Mouse (Mus musculus) neural tube, embryonic 11.5 days (tissue): ENCODE measurements around the gene Sh3d19. TPM values are rescaled to one million over a fixed set of nuclear protein-coding genes. Genes with fewer than 3 reads are reported as not detected.

ENCODE experiments used
- ATAC-seq: fragments of 200-750 bp; cut with Nextera tagmentation; 2 replicates; pipeline ENCODE4 v1.8.0; 2017; ENCODE audit warnings: moderate number of reproducible peaks, mild to moderate bottlenecking, moderate TSS enrichment, moderate library complexity; ENCODE audit not compliant: insufficient read depth, low FRiP score, low TSS enrichment
- DNase-seq: peaks from one replicate; pipeline ENCODE4 v3.0.0-alpha.2; 2015; ENCODE audit warnings: low spot score
- H3K27ac ChIP-seq: fragments of 300-500 bp; sonication (generic); 2 replicates; pipeline ENCODE4 v1.5.1; 2014; ENCODE audit warnings: low read depth, mild to moderate bottlenecking, low read length
- H3K27me3 ChIP-seq: fragments of 300-500 bp; sonication (generic); 2 replicates; pipeline ENCODE4 v1.6.1; 2014; ENCODE audit warnings: mild to moderate bottlenecking, low read length, mixed read lengths; ENCODE audit not compliant: control insufficient read depth, insufficient read depth
- H3K36me3 ChIP-seq: fragments of 300-500 bp; sonication (generic); 2 replicates; pipeline ENCODE4 v1.6.1; 2014; ENCODE audit warnings: mild to moderate bottlenecking, low read length, moderate library complexity, mixed read lengths; ENCODE audit not compliant: control insufficient read depth, insufficient read depth
- H3K4me1 ChIP-seq: fragments of 300-500 bp; sonication (generic); 2 replicates; pipeline ENCODE4 v1.6.1; 2014; ENCODE audit warnings: low read length, mixed read lengths; ENCODE audit not compliant: control insufficient read depth, insufficient read depth
- H3K4me2 ChIP-seq: fragments of 300-500 bp; sonication (generic); 2 replicates; pipeline ENCODE4 v1.6.1; 2014; ENCODE audit warnings: low read depth, mild to moderate bottlenecking, moderate library complexity
- H3K4me3 ChIP-seq: fragments of 300-500 bp; sonication (generic); 2 replicates; pipeline ENCODE4 v1.5.1; 2014; ENCODE audit warnings: low read depth, low read length
- H3K9ac ChIP-seq: fragments of 300-500 bp; sonication (generic); 2 replicates; pipeline ENCODE4 v1.6.1; 2014; ENCODE audit warnings: mild to moderate bottlenecking, low read length
- H3K9me3 ChIP-seq: fragments of 300-500 bp; sonication (generic); 2 replicates; pipeline ENCODE4 v1.6.1; 2016; ENCODE audit warnings: low read length; ENCODE audit not compliant: control insufficient read depth
- WGBS: fragments of 180-500 bp; shearing (Covaris S2); extraction: QIAGEN DNeasy Blood & Tissue Kit; methylation state at CpG from one replicate; pipeline ENCODE4 v1.1.7; 2014; 5-methylcytosine and 5-hydroxymethylcytosine counted together
- polyA plus RNA-seq: library from polyadenylated mRNA; unstranded; fragments of >200 nt; fragmentation: Nextera tagmentation; extraction: Ambion mirVana; gene quantifications from 2 replicates; pipeline ENCODE4 v1.2.1, GENCODE M21; 2014

The Sh3d19 gene
- polyA plus RNA-seq, 1 experiment from 2014 or later: 11.8 TPM

DNA sequence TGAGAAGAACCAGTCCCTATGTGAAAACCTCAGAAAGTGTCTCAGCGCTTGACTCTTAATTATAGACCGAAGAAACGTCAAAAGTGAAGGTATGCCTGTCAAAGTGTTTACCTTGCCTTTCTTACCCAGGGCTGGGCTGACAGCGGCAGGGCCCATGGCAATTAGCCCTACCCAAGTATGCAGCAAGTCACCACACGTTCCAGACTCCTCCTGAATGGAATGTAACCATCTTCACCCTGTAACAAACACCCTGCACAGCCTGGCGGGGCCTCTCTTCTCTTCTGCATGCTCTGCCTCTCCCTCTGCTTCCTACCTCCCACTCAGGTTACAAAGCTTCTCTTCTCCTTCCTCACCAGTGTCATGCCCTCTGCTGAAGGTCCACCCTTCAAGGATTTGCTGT, 39.0 kb upstream of the Sh3d19 start:
- Histone ChIP-seq H3K27ac (no peak overlapping the region), H3K27me3 (no peaks in the 10 kb centered on the region), H3K36me3 (no peaks in the 10 kb centered on the region), H3K4me3 (no peak overlapping the region), H3K9ac (no peak overlapping the region), H3K4me2 (no peak overlapping the region), H3K9me3 (no peaks in the 10 kb centered on the region), H3K4me1 (no peaks in the 10 kb centered on the region)
- WGBS: 86% methylated on average over 6 of the region's 6 CpGs
- DNase-seq (no peak), ATAC-seq (no peak)

DNA sequence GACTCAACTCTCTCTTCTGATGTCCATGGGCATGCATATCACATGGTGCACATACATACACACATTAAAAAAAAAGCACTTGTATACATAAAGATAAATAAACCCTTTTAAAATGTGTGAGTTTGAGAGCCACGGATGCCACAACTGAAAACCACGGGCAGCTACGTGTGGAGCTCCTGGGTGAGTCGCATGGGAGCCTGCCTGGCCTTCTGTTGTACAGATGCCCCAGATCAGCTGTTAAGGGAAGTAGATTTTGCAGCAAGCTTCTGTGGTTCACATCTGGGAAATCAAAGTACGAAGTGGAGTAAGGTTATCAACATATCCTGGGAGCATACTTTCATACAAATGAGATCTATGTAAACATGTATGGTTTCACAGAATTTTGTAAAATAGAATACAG, 37.3 kb upstream of the Sh3d19 start:
- H3K27ac ChIP-seq: no peak overlapping the region
- no peak for ATAC-seq
- H3K9me3 ChIP-seq: no peaks in the 10 kb centered on the region
- no peak overlapping the region for H3K9ac ChIP-seq
- no peaks in the 10 kb centered on the region for H3K27me3 ChIP-seq
- DNase-seq: no peak
- H3K4me3 ChIP-seq: no peak overlapping the region
- H3K4me1 ChIP-seq: no peaks in the 10 kb centered on the region
- no peak overlapping the region for H3K4me2 ChIP-seq
- H3K36me3 ChIP-seq: no peaks in the 10 kb centered on the region
- WGBS: 93% methylated on average over 5 of the region's 5 CpGs

DNA sequence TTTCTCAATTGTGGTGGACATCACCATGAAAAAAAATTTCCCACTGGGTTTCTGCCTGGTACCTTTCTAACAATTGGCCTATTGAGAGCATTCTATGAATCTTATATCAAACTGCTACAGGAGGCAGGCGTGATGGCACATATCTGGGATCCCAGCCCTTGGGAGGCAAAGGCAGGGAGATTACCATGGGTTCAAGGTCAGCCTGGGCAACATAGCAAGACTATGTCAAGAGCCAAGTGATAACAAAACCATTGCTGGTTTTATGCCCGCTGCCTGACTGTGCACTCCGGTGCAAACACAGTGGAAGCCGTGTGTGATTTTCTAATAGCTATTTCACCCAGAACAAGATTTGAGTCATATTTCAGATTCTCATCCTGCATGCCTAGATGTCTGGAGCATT, 20.0 kb upstream of the Sh3d19 start:
- DNase-seq: no peak
- H3K9me3 ChIP-seq: no peaks in the 10 kb centered on the region
- 87% methylated on average over 4 of the region's 4 CpGs for WGBS
- no peak for ATAC-seq
- no peaks in the 10 kb centered on the region for H3K4me1 ChIP-seq
- H3K4me2 ChIP-seq: no peak overlapping the region
- H3K4me3 ChIP-seq: no peak overlapping the region
- H3K27ac ChIP-seq: no peak overlapping the region
- no peak overlapping the region for H3K9ac ChIP-seq
- no peaks in the 10 kb centered on the region for H3K27me3 ChIP-seq
- no peaks in the 10 kb centered on the region for H3K36me3 ChIP-seq

DNA sequence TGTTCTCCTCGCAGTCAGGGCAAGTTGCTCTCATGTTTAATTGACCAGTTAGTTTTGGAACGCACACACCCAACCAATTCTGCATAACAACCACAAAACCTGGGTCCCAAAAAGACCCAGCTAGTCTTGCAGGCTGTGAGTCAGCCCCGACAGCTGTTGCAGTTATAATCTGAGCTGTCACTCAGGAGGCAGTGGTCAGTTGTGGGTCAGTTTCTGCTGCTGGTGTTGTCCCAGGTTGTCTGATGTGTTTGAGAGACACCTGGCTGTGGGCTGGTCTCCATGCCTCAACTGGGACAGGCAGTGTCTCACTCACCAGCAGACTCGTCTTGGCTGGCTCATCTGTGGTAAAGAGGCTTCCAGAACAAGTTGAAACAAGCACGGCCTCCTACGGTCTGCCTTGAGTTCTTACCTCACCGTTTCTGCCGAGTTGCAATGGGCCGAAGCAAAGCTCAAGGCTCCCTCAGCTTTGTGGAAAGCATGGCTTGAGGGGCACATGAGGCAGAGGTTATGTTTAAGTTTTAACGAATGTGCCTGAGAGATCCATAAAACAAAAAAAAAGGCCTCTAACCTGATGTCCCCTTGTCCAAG, 18.1 kb upstream of the Sh3d19 start:
- DNase-seq: no peak
- Histone ChIP-seq H3K36me3 (no peaks in the 10 kb centered on the region), H3K27ac (no peak overlapping the region), H3K4me3 (no peak overlapping the region), H3K4me1 (no peaks in the 10 kb centered on the region), H3K27me3 (no peaks in the 10 kb centered on the region), H3K9ac (no peak overlapping the region), H3K9me3 (no peaks in the 10 kb centered on the region), H3K4me2 (no peak overlapping the region)
- ATAC-seq: no peak
- 88% methylated on average over 10 of the region's 10 CpGs for WGBS

DNA sequence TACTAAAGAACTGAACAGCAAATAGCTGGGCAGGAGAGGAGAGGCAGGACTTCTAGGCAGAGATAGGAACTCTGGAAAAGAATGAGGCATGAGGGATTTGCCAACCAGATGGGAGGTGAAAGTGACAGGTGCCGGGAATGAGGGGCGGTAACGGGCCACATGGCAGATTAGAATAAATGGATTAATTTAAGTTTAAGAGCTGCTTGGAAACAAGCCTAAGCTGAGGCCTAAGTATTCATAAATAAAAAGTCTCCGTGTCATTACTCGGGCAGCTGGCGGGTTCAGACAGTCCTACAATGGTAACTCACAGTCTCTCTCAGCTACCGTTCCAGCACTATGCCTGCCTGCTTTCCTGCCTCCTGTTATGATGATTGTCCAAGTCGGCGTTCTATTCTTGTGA, 15.6 kb upstream of the Sh3d19 start:
- Histone ChIP-seq H3K9me3 (no peaks in the 10 kb centered on the region), H3K27ac (no peak overlapping the region), H3K9ac (no peak overlapping the region), H3K36me3 (no peaks in the 10 kb centered on the region), H3K4me1 (no peaks in the 10 kb centered on the region), H3K4me2 (no peak overlapping the region), H3K4me3 (no peak overlapping the region), H3K27me3 (no peaks in the 10 kb centered on the region)
- 91% methylated on average over 9 of the region's 9 CpGs for WGBS
- ATAC-seq: no peak
- DNase-seq: no peak

DNA sequence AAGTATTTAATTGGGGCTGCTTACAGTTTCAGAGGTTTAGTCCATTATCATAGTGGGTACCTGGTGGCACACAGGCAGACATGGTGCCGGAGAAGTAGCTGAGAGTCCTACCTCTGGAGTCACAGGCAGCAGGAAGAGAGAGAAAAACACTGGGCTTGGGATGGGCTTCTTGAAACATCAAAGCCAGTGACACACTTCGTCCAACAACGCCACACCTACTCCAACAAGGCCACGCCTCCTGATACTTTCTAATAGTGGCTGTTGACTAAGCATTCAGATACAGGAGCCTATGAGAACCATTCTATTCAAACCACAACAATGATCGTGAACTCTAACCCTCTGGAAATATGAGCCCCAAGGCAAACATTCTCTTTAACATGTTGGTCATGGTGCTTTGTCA, 15.2 kb upstream of the Sh3d19 start:
- Histone ChIP-seq H3K27ac (no peak overlapping the region), H3K9ac (no peak overlapping the region), H3K4me1 (no peaks in the 10 kb centered on the region), H3K27me3 (no peaks in the 10 kb centered on the region), H3K4me2 (no peak overlapping the region), H3K9me3 (no peaks in the 10 kb centered on the region), H3K4me3 (no peak overlapping the region), H3K36me3 (no peaks in the 10 kb centered on the region)
- DNase-seq (no peak), ATAC-seq (no peak)
- WGBS: 88% methylated on average over 5 of the region's 5 CpGs

DNA sequence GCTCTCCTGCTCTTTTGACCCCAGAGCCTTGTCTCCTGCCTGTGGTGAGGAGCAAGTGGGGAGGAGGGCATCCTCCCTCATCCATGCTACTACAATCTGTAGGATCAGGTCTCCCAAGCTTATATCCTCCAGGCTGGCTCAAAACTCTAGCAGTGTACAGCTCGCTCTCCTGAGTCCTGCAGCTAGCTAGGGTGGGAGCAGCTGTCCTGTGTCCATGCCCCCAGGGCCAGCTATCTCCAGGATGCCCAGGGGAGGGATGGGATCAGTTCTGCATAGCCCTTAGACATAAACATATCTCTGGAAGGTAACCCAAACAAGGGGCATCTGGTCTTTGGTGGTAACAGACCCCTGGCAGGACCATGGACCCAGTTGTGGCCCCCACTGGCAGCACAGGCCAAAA, 11.2 kb upstream of the Sh3d19 start:
- Histone ChIP-seq H3K9ac (no peak overlapping the region), H3K4me3 (no peak overlapping the region), H3K27ac (no peak overlapping the region), H3K9me3 (no peaks in the 10 kb centered on the region), H3K4me1 (no peaks in the 10 kb centered on the region), H3K36me3 (no peaks in the 10 kb centered on the region), H3K4me2 (no peak overlapping the region), H3K27me3 (no peaks in the 10 kb centered on the region)
- ATAC-seq (no peak), DNase-seq (no peak)
- WGBS: 96% methylated on average over 1 of the region's 1 CpGs

DNA sequence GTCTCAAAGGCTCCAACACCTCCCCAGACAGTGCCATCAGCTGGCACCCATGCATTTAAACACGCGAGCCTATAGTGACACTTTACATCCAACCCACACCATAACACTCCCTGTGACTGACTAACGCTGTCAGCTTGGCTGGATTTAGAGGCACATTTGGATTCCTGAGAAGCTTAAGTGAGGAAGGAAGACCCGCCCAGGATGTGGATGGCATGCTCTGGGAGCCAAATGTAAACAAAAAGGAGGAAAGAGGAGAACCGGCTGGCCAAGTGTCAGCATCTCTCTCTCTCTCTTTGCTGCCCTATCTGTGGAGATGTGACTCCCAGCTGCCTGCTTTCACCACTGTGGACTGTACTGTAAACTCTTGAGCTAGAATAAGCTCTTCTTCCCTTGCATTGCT, 9.8 kb upstream of the Sh3d19 start:
- DNase-seq (no peak), ATAC-seq (no peak)
- no peaks in the 10 kb centered on the region for H3K4me1 ChIP-seq
- no peaks in the 10 kb centered on the region for H3K9me3 ChIP-seq
- H3K36me3 ChIP-seq: no peaks in the 10 kb centered on the region
- no peak overlapping the region for H3K4me2 ChIP-seq
- H3K9ac ChIP-seq: no peak overlapping the region
- 44% methylated on average over 5 of the region's 5 CpGs for WGBS
- no peaks in the 10 kb centered on the region for H3K27me3 ChIP-seq
- no peak overlapping the region for H3K4me3 ChIP-seq
- no peak overlapping the region for H3K27ac ChIP-seq

DNA sequence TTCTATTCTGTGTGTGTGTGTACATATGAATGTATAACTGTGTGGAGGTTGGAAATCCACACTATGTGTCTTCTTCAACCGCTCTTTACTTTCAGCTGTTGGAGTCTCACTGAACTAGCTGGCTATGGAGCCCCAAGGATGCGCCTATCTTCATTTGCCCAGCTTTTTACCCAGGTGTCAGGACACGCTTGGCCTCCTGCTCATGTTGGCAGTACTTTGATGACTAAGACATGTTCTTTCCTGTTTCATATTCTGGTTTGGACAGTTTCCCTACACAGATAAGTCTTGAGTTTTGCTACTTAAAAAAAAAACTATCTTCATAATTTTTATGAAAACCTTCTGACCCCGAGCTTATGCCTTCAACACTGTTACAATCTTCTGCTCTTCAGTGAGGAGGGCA, 5.4 kb upstream of the Sh3d19 start:
- WGBS: 89% methylated on average over 4 of the region's 4 CpGs
- no peak overlapping the region for H3K4me3 ChIP-seq
- no peaks in the 10 kb centered on the region for H3K9me3 ChIP-seq
- no peak overlapping the region for H3K9ac ChIP-seq
- no peaks in the 10 kb centered on the region for H3K27me3 ChIP-seq
- DNase-seq (no peak), ATAC-seq (no peak)
- H3K4me1 ChIP-seq: no peaks in the 10 kb centered on the region
- no peak overlapping the region for H3K4me2 ChIP-seq
- no peak overlapping the region for H3K27ac ChIP-seq
- H3K36me3 ChIP-seq: no peaks in the 10 kb centered on the region
